Mouse (Mus musculus) cerebellum, adult 11 months (tissue): ENCODE results near the gene Ddx5.
"Not testable (repeated sequence)": the region's sequence is repeated elsewhere in the genome, so short reads cannot be mapped to it uniquely, and the experiment has no call there.

ENCODE experiments used
- DNase-seq: peaks from one replicate; pipeline ENCODE4 v3.0.0; 2022

Ddx5 gene

GRCm38 (mm10) chr11:106760511-106760910 lies 28.5 kb downstream of the Ddx5 start:
- no peak for DNase-seq

- DNase-seq, result no peak
Observed at GRCm38 (mm10) chr11:106759028-106759427, 30.0 kb downstream of the Ddx5 start.

GRCm38 (mm10) chr11:106755583-106755982 lies 33.4 kb downstream of the Ddx5 start:
- no peak for DNase-seq

GRCm38 (mm10) chr11:106753314-106753713 lies 35.7 kb downstream of the Ddx5 start:
- no peak for DNase-seq

GRCm38 (mm10) chr11:106752103-106752502 lies 36.9 kb downstream of the Ddx5 start:
- DNase-seq, result no peak

GRCm38 (mm10) chr11:106751039-106752018 lies 37.7 kb downstream of the Ddx5 start, which contains the start of gene Milr1:
Milr1 (plus strand) TSS chr11:106751226.
- DNase-seq, result no peak

- no peak for DNase-seq
Observed at GRCm38 (mm10) chr11:106750121-106750751, 38.7 kb downstream of the Ddx5 start, which contains the start of gene Pecam1. Pecam1 (minus strand) TSS chr11:106750628.

GRCm38 (mm10) chr11:106749557-106750120 lies 39.3 kb downstream of the Ddx5 start:
- DNase-seq, result not testable (repeated sequence)

GRCm38 (mm10) chr11:106744949-106745348 lies 44.0 kb downstream of the Ddx5 start:
- no peak for DNase-seq

GRCm38 (mm10) chr11:106742388-106742841 lies 46.6 kb downstream of the Ddx5 start:
- DNase-seq, result no peak

- DNase-seq, result no peak
Observed at GRCm38 (mm10) chr11:106741826-106742225, 47.2 kb downstream of the Ddx5 start.

- DNase-seq, result no peak
Observed at GRCm38 (mm10) chr11:106741232-106741631, 47.8 kb downstream of the Ddx5 start.

- DNase-seq, result not testable (repeated sequence)
Observed at GRCm38 (mm10) chr11:106740724-106741123, 48.3 kb downstream of the Ddx5 start.

- no peak for DNase-seq
Observed at GRCm38 (mm10) chr11:106739116-106739515, 49.9 kb downstream of the Ddx5 start.

- no peak for DNase-seq
Observed at GRCm38 (mm10) chr11:106737178-106737621, 51.8 kb downstream of the Ddx5 start.

GRCm38 (mm10) chr11:106736614-106737013 lies 52.4 kb downstream of the Ddx5 start:
- no peak for DNase-seq

GRCm38 (mm10) chr11:106730714-106731113 lies 58.3 kb downstream of the Ddx5 start:
- DNase-seq, result no peak
